Mouse (Mus musculus): Measurements from ENCODE around the gene Hpse. TPM values are rescaled to one million over a fixed set of nuclear protein-coding genes. Genes with fewer than 3 reads are reported as not detected.

Hpse gene
- polyA plus RNA-seq, 1 experiment from 2014 or later = 2.4 TPM

DNA sequence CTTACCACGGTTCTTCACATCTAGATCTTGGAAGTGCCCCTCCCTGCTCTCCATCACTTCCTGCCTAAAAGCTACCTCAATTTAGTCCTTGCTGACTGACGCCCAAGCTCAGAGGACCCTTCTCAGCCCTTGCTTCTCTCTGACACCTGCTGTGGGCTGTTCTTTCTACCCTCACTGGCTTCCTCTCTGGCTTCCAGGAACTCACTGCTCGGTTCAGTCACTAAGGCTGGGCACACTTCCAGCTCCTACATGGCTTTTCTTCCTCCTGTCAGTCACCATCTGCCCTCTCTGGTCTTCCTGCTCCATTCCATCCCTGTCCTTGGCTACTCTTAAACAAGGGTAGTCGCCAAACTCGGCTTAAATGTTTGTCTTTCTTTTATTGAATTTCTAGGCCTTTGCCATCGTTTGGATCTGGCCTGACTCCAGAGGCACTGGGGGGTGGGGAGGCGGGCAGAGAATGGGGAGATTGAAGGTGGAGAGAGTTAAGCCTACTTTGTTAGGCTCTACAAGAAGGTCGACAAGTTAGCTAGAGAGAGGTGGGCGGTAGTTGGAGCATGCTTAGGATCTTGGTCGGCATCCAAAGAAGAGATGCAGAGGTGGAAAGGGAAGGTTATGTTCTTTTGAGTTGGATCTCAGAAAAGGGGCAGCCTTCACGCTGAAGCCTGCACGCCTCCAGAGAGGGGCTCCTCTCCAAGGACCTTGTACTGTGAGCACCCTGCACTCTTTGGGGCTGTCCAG is 76.1 kb downstream of the Hpse start:
- ATAC-seq (ENCODE audit: low FRiP score) = no peak
- H3K27me3 ChIP-seq (ENCODE audit: control insufficient read depth, insufficient read depth, low read length) = no peaks in the 10 kb centered on the region
- 82% methylated on average over 12 of the region's 12 CpGs for WGBS
- H3K27ac ChIP-seq (ENCODE audit: low read depth, low read length) = no peak overlapping the region
- no peaks in the 10 kb centered on the region for H3K36me3 ChIP-seq (ENCODE audit: control insufficient read depth, insufficient read depth, low read length)
- H3K4me2 ChIP-seq (replicated peaks; ENCODE audit: low read depth, low read length) = no peak overlapping the region
- DNase-seq (ENCODE audit: low spot score) = no peak
- no peak overlapping the region for H3K4me3 ChIP-seq (ENCODE audit: low read depth, low read length)
- H3K4me1 ChIP-seq (replicated peaks; ENCODE audit: control insufficient read depth, insufficient read depth, low read length) = no peaks in the 10 kb centered on the region
- H3K9me3 ChIP-seq (ENCODE audit: control insufficient read depth, low read length) = no peaks in the 10 kb centered on the region
- no peak overlapping the region for H3K9ac ChIP-seq (ENCODE audit: low read depth, low read length)

DNA sequence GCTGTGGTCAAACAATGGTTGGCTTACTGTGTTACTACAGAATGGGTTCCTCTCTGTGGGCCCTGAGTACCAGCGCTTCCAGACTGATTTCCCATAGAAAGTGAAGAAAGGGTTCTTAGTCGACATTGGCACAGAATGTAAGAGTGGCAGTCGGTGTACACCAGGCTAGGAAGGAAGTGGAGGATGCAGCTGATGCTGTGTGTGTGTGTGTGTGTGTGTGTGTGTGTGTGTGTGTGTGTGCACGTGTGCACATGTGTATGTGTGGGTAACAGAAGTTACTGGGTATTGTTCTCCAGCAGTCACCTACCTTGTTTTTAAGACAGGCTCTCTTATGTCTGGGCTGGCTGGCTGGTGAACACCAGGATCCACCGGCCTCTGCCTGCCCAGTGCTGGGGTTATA is 77.2 kb downstream of the Hpse start:
- H3K27ac ChIP-seq (ENCODE audit: low read depth, low read length) = no peak overlapping the region
- H3K4me3 ChIP-seq (ENCODE audit: low read depth, low read length) = no peak overlapping the region
- H3K9ac ChIP-seq (ENCODE audit: low read depth, low read length) = no peak overlapping the region
- H3K36me3 ChIP-seq (ENCODE audit: control insufficient read depth, insufficient read depth, low read length) = no peaks in the 10 kb centered on the region
- no peaks in the 10 kb centered on the region for H3K27me3 ChIP-seq (ENCODE audit: control insufficient read depth, insufficient read depth, low read length)
- 81% methylated on average over 5 of the region's 5 CpGs for WGBS
- no peak overlapping the region for H3K4me2 ChIP-seq (replicated peaks; ENCODE audit: low read depth, low read length)
- DNase-seq (ENCODE audit: low spot score) (no peak), ATAC-seq (ENCODE audit: low FRiP score) (no peak)
- no peaks in the 10 kb centered on the region for H3K4me1 ChIP-seq (replicated peaks; ENCODE audit: control insufficient read depth, insufficient read depth, low read length)
- no peaks in the 10 kb centered on the region for H3K9me3 ChIP-seq (ENCODE audit: control insufficient read depth, low read length)

DNA sequence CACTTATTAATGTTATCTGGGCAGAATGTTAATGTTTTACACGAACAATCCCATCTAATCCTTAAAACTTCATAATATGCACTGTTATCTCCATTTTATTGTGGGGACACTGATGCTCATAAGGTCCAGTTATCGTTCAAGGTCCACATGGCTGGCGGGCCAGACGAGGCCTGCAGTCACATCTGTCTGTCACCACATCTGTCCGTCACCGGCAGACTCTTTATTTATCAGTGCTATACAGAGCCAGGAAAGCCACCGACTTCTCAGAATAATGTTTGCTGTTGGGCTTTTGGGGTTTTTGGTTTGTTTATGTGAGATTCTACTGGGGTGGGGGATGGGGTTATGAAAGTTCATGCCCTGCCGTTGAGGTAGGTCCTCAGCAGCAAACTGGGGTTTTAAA is 81.0 kb downstream of the Hpse start:
- H3K4me3 ChIP-seq (ENCODE audit: low read depth, low read length) = no peak overlapping the region
- H3K4me2 ChIP-seq (replicated peaks; ENCODE audit: low read depth, low read length) = no peak overlapping the region
- H3K4me1 ChIP-seq (replicated peaks; ENCODE audit: control insufficient read depth, insufficient read depth, low read length) = no peaks in the 10 kb centered on the region
- no peaks in the 10 kb centered on the region for H3K36me3 ChIP-seq (ENCODE audit: control insufficient read depth, insufficient read depth, low read length)
- H3K9me3 ChIP-seq (ENCODE audit: control insufficient read depth, low read length) = no peaks in the 10 kb centered on the region
- H3K27ac ChIP-seq (ENCODE audit: low read depth, low read length) = no peak overlapping the region
- no peaks in the 10 kb centered on the region for H3K27me3 ChIP-seq (ENCODE audit: control insufficient read depth, insufficient read depth, low read length)
- DNase-seq (ENCODE audit: low spot score) = no peak
- no peak for ATAC-seq (ENCODE audit: low FRiP score)
- WGBS = 87% methylated on average over 8 of the region's 8 CpGs
- no peak overlapping the region for H3K9ac ChIP-seq (ENCODE audit: low read depth, low read length)

DNA sequence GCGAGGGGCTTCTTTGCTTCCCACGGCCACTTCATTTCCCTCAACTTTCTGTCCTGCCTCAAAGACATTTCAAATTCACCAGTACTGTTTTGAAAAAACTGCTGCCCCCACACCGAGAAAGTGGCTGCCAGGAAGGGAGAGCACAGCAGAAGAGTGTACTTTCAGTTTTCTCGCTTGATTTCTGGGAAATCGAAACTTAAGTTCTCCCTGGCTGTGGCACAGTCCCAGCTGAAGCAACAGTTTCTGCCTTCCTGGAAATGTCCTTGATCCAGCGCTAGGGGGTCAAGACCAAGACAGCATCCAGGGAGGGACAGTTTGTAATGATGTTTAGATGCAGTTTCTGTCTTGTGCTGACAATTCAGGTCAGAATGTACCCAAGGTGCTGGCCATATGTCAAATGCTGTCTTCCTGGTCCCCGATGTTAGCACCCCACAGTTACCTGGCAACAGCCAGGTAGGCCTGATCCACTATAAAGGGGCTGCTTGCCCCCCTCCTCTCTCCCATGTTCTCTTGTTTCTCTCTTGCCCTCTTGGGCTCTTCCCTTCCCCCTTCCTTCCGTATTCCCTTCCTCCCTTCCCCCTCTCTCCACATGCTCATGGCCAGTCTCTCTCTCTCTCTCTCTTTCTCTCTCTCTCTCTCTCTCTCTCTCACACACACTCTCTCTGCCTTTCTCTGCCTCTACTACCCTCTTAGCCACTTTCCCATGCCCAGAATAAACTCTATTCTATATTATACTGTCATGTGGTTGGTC is 82.5 kb downstream of the Hpse start:
- no peaks in the 10 kb centered on the region for H3K27me3 ChIP-seq (ENCODE audit: control insufficient read depth, insufficient read depth, low read length)
- WGBS = 74% methylated on average over 8 of the region's 8 CpGs
- H3K4me3 ChIP-seq (ENCODE audit: low read depth, low read length) = no peak overlapping the region
- H3K27ac ChIP-seq (ENCODE audit: low read depth, low read length) = no peak overlapping the region
- H3K4me2 ChIP-seq (replicated peaks; ENCODE audit: low read depth, low read length) = no peak overlapping the region
- H3K36me3 ChIP-seq (ENCODE audit: control insufficient read depth, insufficient read depth, low read length) = no peaks in the 10 kb centered on the region
- ATAC-seq (ENCODE audit: low FRiP score) (no peak), DNase-seq (ENCODE audit: low spot score) (no peak)
- H3K9ac ChIP-seq (ENCODE audit: low read depth, low read length) = no peak overlapping the region
- no peaks in the 10 kb centered on the region for H3K9me3 ChIP-seq (ENCODE audit: control insufficient read depth, low read length)
- H3K4me1 ChIP-seq (replicated peaks; ENCODE audit: control insufficient read depth, insufficient read depth, low read length) = no peaks in the 10 kb centered on the region

DNA sequence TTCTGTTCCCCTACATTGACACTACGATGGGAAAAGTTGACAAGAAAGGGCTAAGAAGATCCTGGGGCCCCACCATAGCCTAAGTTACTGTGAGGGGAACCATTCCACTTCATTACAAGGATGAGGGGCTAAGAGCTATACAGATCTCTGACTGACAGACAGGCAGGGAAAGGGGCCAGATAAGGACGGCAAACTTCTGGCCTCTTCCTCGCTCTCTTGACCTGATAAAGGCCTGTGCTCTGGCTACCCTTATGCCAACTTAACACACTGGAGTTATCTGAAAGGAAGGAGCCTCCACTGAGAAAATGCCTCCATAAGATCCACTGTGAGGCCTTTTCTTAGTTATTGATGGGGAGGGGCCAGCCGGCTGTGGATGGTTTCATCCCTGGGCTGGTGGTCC is 83.6 kb downstream of the Hpse start:
- Histone ChIP-seq H3K9ac (ENCODE audit: low read depth, low read length) (no peak overlapping the region), H3K4me1 (replicated peaks; ENCODE audit: control insufficient read depth, insufficient read depth, low read length) (no peaks in the 10 kb centered on the region), H3K27me3 (ENCODE audit: control insufficient read depth, insufficient read depth, low read length) (no peaks in the 10 kb centered on the region), H3K27ac (ENCODE audit: low read depth, low read length) (no peak overlapping the region), H3K36me3 (ENCODE audit: control insufficient read depth, insufficient read depth, low read length) (no peaks in the 10 kb centered on the region), H3K9me3 (ENCODE audit: control insufficient read depth, low read length) (no peaks in the 10 kb centered on the region), H3K4me3 (ENCODE audit: low read depth, low read length) (no peak overlapping the region), H3K4me2 (replicated peaks; ENCODE audit: low read depth, low read length) (no peak overlapping the region)
- ATAC-seq (ENCODE audit: low FRiP score) = no peak
- 91% methylated on average over 4 of the region's 4 CpGs for WGBS
- DNase-seq (ENCODE audit: low spot score) = no peak

DNA sequence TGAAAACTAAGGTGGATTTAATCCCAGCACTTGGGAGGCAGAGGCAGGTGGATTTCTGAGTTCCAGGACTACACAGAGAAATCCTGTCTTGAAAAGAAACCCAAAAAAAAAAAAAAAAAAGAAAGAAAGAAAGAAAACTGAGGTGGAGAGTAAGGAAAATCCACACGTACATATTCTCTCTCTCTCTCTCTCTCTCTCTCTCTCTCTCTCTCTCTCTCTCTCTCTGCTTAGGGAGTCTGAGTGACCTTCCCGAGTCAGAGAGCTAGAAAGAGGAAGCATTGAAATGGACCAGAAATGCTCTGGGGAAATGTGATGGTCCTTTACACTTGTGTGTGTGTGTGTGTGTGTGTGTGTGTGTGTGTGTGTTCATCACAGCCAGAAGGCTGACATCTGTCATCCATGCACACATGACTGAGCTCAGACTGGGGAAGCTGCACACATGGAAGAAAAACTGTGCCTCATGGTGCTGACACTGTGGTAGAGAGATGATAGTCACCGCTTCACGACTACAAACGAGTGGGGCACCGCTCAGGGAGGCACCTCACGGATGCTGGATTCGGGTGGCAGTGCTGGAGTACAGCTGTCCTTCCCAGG is 84.5 kb downstream of the Hpse start:
- H3K27me3 ChIP-seq (ENCODE audit: control insufficient read depth, insufficient read depth, low read length) = no peaks in the 10 kb centered on the region
- no peaks in the 10 kb centered on the region for H3K36me3 ChIP-seq (ENCODE audit: control insufficient read depth, insufficient read depth, low read length)
- H3K9ac ChIP-seq (ENCODE audit: low read depth, low read length) = no peak overlapping the region
- H3K4me3 ChIP-seq (ENCODE audit: low read depth, low read length) = no peak overlapping the region
- H3K4me1 ChIP-seq (replicated peaks; ENCODE audit: control insufficient read depth, insufficient read depth, low read length) = no peaks in the 10 kb centered on the region
- DNase-seq (ENCODE audit: low spot score) = no peak
- no peak overlapping the region for H3K4me2 ChIP-seq (replicated peaks; ENCODE audit: low read depth, low read length)
- H3K9me3 ChIP-seq (ENCODE audit: control insufficient read depth, low read length) = no peaks in the 10 kb centered on the region
- no peak for ATAC-seq (ENCODE audit: low FRiP score)
- 85% methylated on average over 8 of the region's 8 CpGs for WGBS
- no peak overlapping the region for H3K27ac ChIP-seq (ENCODE audit: low read depth, low read length)

DNA sequence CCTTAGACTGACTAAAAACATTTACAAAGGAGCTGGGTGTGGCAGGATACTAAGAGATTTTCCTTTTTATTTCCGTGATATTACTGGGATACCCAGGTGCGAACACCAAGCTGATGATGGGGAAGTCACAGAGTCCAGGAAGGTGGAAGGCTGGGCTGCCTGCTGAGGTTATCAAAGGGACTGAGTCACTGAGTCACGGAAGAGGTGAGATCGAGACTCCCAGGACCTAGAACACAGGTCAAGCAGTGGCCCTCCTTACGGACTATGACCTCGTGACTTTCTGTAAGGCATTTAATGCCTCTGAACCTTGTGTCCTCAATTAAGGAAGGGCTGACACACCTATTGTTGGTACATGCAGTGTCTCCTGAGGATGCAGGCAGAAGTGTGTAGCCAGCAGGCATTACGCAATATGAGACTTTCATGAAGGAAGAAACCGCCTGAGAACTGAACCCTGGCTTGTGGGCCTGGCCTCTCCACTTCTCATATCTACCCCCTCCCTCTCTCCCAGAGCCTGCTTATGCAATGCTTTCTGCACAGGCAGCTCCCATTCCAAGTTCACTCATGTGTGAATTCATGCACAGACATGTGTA is 86.9 kb downstream of the Hpse start:
- Histone ChIP-seq H3K27ac (ENCODE audit: low read depth, low read length) (no peak overlapping the region), H3K27me3 (ENCODE audit: control insufficient read depth, insufficient read depth, low read length) (no peaks in the 10 kb centered on the region), H3K9ac (ENCODE audit: low read depth, low read length) (no peak overlapping the region), H3K36me3 (ENCODE audit: control insufficient read depth, insufficient read depth, low read length) (no peaks in the 10 kb centered on the region), H3K4me3 (ENCODE audit: low read depth, low read length) (no peak overlapping the region), H3K9me3 (ENCODE audit: control insufficient read depth, low read length) (no peaks in the 10 kb centered on the region), H3K4me1 (replicated peaks; ENCODE audit: control insufficient read depth, insufficient read depth, low read length) (no peaks in the 10 kb centered on the region), H3K4me2 (replicated peaks; ENCODE audit: low read depth, low read length) (no peak overlapping the region)
- ATAC-seq (ENCODE audit: low FRiP score) (no peak), DNase-seq (ENCODE audit: low spot score) (no peak)
- 86% methylated on average over 8 of the region's 8 CpGs for WGBS

Measured in hindbrain, embryonic 11.5 days (tissue).